Mouse (Mus musculus): Measurements from ENCODE around the gene Klf9. TPM values are rescaled to one million over a fixed set of nuclear protein-coding genes. Genes with fewer than 3 reads are reported as not detected.
A peak's percentile ranks its signal among the peaks of the same experiment; 100 is the strongest.
"Not testable (repeated sequence)": the region's sequence is repeated elsewhere in the genome, so short reads cannot be mapped to it uniquely, and the experiment has no call there.

Klf9 gene
- polyA plus RNA-seq, 1 experiment from 2014 or later, result 3.5 TPM

GRCm38 (mm10) chr19:23134095-23134440 is 7.0 kb upstream of the Klf9 start:
- Histone ChIP-seq H3K4me3 (ENCODE audit: inconsistent target) (peak overlapping the region; percentile 18; the same call in 1 of the 2 replicates), H3K27ac (peak overlapping the region; percentile 39), H3K79me2 (ENCODE audit: inconsistent target) (no peaks in the 10 kb centered on the region), H3K36me3 (ENCODE audit: inconsistent target) (no peaks in the 10 kb centered on the region)
- WGBS (ENCODE audit: missing documents), result 7% methylated on average over 14 of the region's 14 CpGs

- WGBS (ENCODE audit: missing documents), result 2% methylated on average over 39 of the region's 47 CpGs
- Histone ChIP-seq H3K36me3 (ENCODE audit: inconsistent target) (no peaks in the 10 kb centered on the region), H3K27ac (peak overlapping the region; percentile 51), H3K79me2 (ENCODE audit: inconsistent target) (no peaks in the 10 kb centered on the region), H3K4me3 (ENCODE audit: inconsistent target) (peak overlapping the region; percentile 26)
These were observed 6.4 kb upstream of the Klf9 start for GRCm38 (mm10) chr19:23134441-23135301.

GRCm38 (mm10) chr19:23135349-23136201 is 5.5 kb upstream of the Klf9 start:
- under 1% methylated on average over 54 of the region's 55 CpGs for WGBS (ENCODE audit: missing documents)
- no peaks in the 10 kb centered on the region for H3K79me2 ChIP-seq (ENCODE audit: inconsistent target)
- H3K27ac ChIP-seq, result peak overlapping the region; percentile 51
- H3K4me3 ChIP-seq (ENCODE audit: inconsistent target), result peak overlapping the region; percentile 26
- H3K36me3 ChIP-seq (ENCODE audit: inconsistent target), result no peaks in the 10 kb centered on the region

GRCm38 (mm10) chr19:23136202-23136850 is 4.7 kb upstream of the Klf9 start:
- Histone ChIP-seq H3K27ac (no peak overlapping the region), H3K36me3 (ENCODE audit: inconsistent target) (no peaks in the 10 kb centered on the region), H3K79me2 (ENCODE audit: inconsistent target) (no peaks in the 10 kb centered on the region), H3K4me3 (ENCODE audit: inconsistent target) (no peak overlapping the region)
- WGBS (ENCODE audit: missing documents), result 30% methylated on average over 27 of the region's 27 CpGs

GRCm38 (mm10) chr19:23137295-23137694 is 3.7 kb upstream of the Klf9 start:
- no peaks in the 10 kb centered on the region for H3K79me2 ChIP-seq (ENCODE audit: inconsistent target)
- 100% methylated on average over 2 of the region's 2 CpGs for WGBS (ENCODE audit: missing documents)
- H3K27ac ChIP-seq, result no peak overlapping the region
- no peaks in the 10 kb centered on the region for H3K36me3 ChIP-seq (ENCODE audit: inconsistent target)
- H3K4me3 ChIP-seq (ENCODE audit: inconsistent target), result no peak overlapping the region

GRCm38 (mm10) chr19:23139756-23140470 is 1.1 kb upstream of the Klf9 start:
- Histone ChIP-seq H3K4me3 (ENCODE audit: inconsistent target) (peak overlapping the region; percentile 37), H3K36me3 (ENCODE audit: inconsistent target) (no peaks in the 10 kb centered on the region), H3K79me2 (ENCODE audit: inconsistent target) (no peaks in the 10 kb centered on the region; the same call in 1 of the 2 replicates), H3K27ac (peak overlapping the region; percentile 31)
- 41% methylated on average over 8 of the region's 12 CpGs for WGBS (ENCODE audit: missing documents)

- Histone ChIP-seq H3K36me3 (ENCODE audit: inconsistent target) (no peaks in the 10 kb centered on the region), H3K79me2 (ENCODE audit: inconsistent target) (no peaks in the 10 kb centered on the region; the same call in 1 of the 2 replicates), H3K4me3 (ENCODE audit: inconsistent target) (peak overlapping the region; percentile 41), H3K27ac (no peak overlapping the region)
- WGBS (ENCODE audit: missing documents), result 1% methylated on average over 86 of the region's 94 CpGs
These were observed 610 bp downstream of the Klf9 start for GRCm38 (mm10) chr19:23141391-23142281.

- H3K79me2 ChIP-seq (ENCODE audit: inconsistent target), result no peaks in the 10 kb centered on the region; the same call in 1 of the 2 replicates
- H3K36me3 ChIP-seq (ENCODE audit: inconsistent target), result no peaks in the 10 kb centered on the region
- H3K27ac ChIP-seq, result no peak overlapping the region
- H3K4me3 ChIP-seq (ENCODE audit: inconsistent target), result peak overlapping the region; percentile 41; the same call in 1 of the 2 replicates
- WGBS (ENCODE audit: missing documents), result 13% methylated on average over 21 of the region's 28 CpGs
These were observed 1.5 kb downstream of the Klf9 start for GRCm38 (mm10) chr19:23142427-23143073.

- 74% methylated on average over 7 of the region's 7 CpGs for WGBS (ENCODE audit: missing documents)
- Histone ChIP-seq H3K36me3 (ENCODE audit: inconsistent target) (no peaks in the 10 kb centered on the region), H3K4me3 (ENCODE audit: inconsistent target) (0 out of 2 replicates have a peak overlapping the region, but pooled peaks have one; percentile 41), H3K79me2 (ENCODE audit: inconsistent target) (no peaks in the 10 kb centered on the region; the same call in 1 of the 2 replicates), H3K27ac (no peak overlapping the region)
These were observed 2.0 kb downstream of the Klf9 start for GRCm38 (mm10) chr19:23143074-23143445.

GRCm38 (mm10) chr19:23143541-23143940 is 2.5 kb downstream of the Klf9 start:
- no peak overlapping the region for H3K4me3 ChIP-seq (ENCODE audit: inconsistent target)
- 83% methylated on average over 8 of the region's 8 CpGs for WGBS (ENCODE audit: missing documents)
- H3K36me3 ChIP-seq (ENCODE audit: inconsistent target), result no peaks in the 10 kb centered on the region
- H3K79me2 ChIP-seq (ENCODE audit: inconsistent target), result no peaks in the 10 kb centered on the region; the same call in 1 of the 2 replicates
- no peak overlapping the region for H3K27ac ChIP-seq

GRCm38 (mm10) chr19:23144031-23144430 is 3.0 kb downstream of the Klf9 start:
- H3K36me3 ChIP-seq (ENCODE audit: inconsistent target), result no peaks in the 10 kb centered on the region
- no peak overlapping the region for H3K4me3 ChIP-seq (ENCODE audit: inconsistent target)
- WGBS (ENCODE audit: missing documents), result 72% methylated on average over 7 of the region's 9 CpGs
- no peaks in the 10 kb centered on the region; the same call in 1 of the 2 replicates for H3K79me2 ChIP-seq (ENCODE audit: inconsistent target)
- no peak overlapping the region for H3K27ac ChIP-seq

GRCm38 (mm10) chr19:23145146-23145545 is 4.1 kb downstream of the Klf9 start:
- no peak overlapping the region for H3K4me3 ChIP-seq (ENCODE audit: inconsistent target)
- H3K79me2 ChIP-seq (ENCODE audit: inconsistent target), result no peaks in the 10 kb centered on the region; the same call in 1 of the 2 replicates
- 100% methylated on average over 3 of the region's 3 CpGs for WGBS (ENCODE audit: missing documents)
- no peak overlapping the region for H3K27ac ChIP-seq
- H3K36me3 ChIP-seq (ENCODE audit: inconsistent target), result no peaks in the 10 kb centered on the region

- H3K36me3 ChIP-seq (ENCODE audit: inconsistent target); H3K79me2 ChIP-seq (ENCODE audit: inconsistent target); H3K27ac ChIP-seq; H3K4me3 ChIP-seq (ENCODE audit: inconsistent target): not testable (repeated sequence)
- WGBS (ENCODE audit: missing documents), result 64% methylated on average over 7 of the region's 7 CpGs
These were observed 4.5 kb downstream of the Klf9 start for GRCm38 (mm10) chr19:23145575-23145974.
